Mouse (Mus musculus) kidney, adult 2 months (tissue): ENCODE measurements around the gene Stk38l.

ENCODE experiments used
- CTCF ChIP-seq: fragments of 200-500 bp; conservative IDR thresholded peaks from 2 replicates; pipeline ENCODE4 v1.5.1; 2011; ENCODE audit warnings: low read depth, mild to moderate bottlenecking, control low read depth, low read length, moderate library complexity, mixed read lengths; ENCODE audit not compliant: insufficient read depth, insufficient read length
- POLR2A ChIP-seq: fragments of 200-500 bp; IDR thresholded peaks from one replicate; pipeline ENCODE4 v1.6.1; 2011; ENCODE audit warnings: low read depth, low read length, control low read depth

DNA sequence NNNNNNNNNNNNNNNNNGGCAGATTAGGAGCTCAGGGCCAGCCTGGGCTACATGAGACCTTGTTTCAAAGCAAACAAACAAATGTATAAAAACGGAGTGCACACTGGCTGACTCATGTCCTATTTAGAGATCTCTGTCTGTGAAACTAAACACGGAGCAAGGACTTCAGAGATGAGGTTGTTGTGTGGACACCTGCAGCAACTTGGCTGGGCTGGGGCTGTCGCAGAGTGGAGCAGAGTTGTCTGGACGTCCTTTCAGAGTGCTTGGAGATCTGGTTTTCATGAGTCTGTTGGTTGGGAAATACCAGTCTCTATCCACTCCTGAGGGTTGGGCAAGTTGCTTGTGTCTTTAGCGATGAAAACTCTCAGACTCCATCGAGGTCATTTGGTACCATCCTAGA, 85.2 kb downstream of the Stk38l start:
- TF ChIP-seq CTCF = no peak
- no peak for TF ChIP-seq POLR2A
